Mouse (Mus musculus) layer of hippocampus, postnatal 10 days (tissue): ENCODE data around the gene Zfp768. TPM values are rescaled to one million over a fixed set of nuclear protein-coding genes. Genes with fewer than 3 reads are reported as not detected.
"Not testable (repeated sequence)": the region's sequence is repeated elsewhere in the genome, so short reads cannot be mapped to it uniquely, and the experiment has no call there.

Source experiments
- DNase-seq, 2 experiments: peaks; one replicate each; pipeline ENCODE4 v3.0.0; 2021; ENCODE audit warnings: low spot score in 2 of 2
- long read RNA-seq: library from polyadenylated mRNA; stranded (forward); transcript quantifications from one replicate; pipeline ENCODE4 v2.0.0, GENCODE M21; 2023
- total RNA-seq, 2 experiments: library from RNA; stranded (reverse); gene quantifications; 2 replicates each; pipeline ENCODE4 v1.2.3; 2021

Gene Zfp768
- total RNA-seq, result 10 to 100 TPM; 11.9 to 13.5 TPM
- long read RNA-seq, transcript Zfp768-201 (2 exons, 2,356 nt), result major isoform, 6 of 8 reads
- long read RNA-seq, partial matches to known transcripts, result 0 of 8 reads
- long read RNA-seq, other reads (novel, unspliced or antisense), result 2 of 8 reads

DNA sequence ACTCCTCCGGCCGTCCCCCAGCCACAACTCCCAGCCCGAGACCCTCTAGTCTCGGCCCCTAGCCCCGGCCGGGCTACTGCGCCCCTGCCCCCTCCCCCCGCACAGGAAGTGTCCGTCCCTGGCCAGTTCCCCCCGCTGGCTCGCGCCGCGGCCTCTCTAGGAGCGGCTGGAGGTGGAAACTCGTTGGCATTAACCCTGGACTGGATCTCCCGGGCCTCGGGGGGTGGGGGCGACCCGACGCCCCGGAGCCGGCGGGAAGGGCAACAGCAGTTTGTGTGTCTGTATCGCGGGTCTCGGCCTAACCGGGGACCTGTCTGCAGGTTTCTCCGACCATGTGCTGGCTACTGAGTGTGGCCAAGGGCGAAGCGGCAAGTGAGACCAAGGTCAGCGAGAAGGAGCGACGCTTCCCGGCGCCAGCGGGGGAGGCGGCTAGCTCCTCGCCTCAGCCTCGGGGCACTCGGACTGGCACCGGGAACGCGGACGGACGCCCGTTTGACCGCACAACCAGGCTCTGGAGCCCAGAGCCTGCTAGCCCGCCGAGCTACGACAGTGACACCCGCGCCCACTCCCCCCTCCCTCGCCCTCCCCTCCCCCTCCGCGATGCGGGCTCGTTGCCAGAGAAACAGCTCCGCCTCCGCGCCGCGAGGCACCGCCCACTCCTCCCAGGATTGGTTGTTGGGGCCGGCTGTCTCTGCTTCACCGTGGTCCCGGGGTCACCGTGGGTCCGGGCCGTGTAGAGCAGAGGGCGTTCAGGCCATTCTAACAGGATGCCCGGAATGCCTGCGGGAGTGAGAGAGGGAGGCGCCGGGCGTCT lies at the start of gene Zfp768:
Zfp768 (minus strand) TSS at position 78 of the 814 bp plus-strand sequence.
- peak; percentile 94 to 95 for DNase-seq

DNA sequence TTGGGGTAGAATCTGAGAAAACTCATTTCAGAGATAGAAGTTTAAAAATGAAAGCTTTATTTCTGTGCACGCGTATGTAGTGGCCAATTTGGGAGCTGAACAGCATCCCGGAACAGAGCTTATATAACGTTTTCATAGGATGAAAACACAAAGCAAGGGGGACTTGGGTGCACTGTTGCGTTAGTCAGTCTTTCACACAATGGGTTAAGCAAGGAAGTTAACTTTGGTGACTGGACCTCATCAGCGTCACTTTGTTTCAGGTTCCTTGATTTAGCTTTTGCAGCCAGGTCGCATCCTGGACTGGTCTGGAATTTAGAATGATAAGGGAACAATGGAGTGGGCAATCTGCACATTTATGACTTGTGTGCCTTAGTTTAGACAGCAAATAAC lies 48.5 kb upstream of the Zfp768 start:
- no peak for DNase-seq

GRCm38 (mm10) chr7:127393157-127393943 lies 48.0 kb upstream of the Zfp768 start, which contains the start of gene E430018J23Rik:
Gene E430018J23Rik (minus strand): TSS chr7:127393629.
- peak; percentile 96 for DNase-seq

DNA sequence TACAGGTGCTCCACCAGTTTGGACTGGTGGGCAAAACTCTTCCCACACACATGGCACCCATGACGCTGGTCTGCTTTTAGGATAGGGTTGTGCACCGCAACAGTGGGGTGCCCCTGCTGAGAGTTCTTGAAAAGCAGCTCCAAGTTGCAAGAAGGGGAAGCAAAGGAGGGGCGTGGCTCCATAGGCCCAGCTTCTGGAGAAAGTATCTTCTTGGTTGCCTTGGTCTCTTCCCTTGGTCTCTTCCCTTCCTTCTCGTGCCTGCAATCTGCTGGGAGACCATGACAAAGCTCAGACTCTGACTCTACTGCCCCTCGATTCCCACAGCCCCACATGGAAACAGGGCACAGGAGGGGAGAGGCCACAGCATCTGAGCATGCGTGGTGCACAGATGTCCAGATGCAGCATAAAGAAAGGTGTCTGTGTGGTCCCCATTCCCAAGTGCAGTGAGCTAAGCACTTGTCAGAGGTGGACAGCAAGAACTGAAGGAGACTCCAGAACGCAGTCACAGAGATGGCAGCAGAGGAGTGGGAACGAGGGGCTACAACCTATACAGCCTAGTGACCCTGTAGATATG lies 46.9 kb upstream of the Zfp768 start:
- DNase-seq, result no peak

DNA sequence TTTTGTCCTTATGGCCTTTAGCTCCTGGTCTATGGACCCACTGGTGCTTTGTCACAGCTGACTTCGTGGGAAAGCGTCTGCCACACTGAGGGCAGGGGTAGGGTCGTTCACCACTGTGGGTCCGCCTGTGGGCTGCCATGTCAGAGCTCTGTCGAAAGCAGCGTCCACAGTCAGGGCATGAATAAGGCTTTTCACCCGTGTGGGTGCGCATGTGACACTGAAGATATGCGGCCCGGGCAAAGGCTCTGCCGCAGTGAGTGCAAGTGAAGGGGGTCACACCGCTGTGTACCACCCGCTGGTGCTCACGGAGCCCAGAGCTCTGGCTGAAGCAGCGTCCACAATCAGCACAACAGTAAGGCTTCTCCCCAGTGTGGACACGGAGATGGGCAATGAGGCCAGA lies 46.1 kb upstream of the Zfp768 start:
- DNase-seq, result no peak

DNA sequence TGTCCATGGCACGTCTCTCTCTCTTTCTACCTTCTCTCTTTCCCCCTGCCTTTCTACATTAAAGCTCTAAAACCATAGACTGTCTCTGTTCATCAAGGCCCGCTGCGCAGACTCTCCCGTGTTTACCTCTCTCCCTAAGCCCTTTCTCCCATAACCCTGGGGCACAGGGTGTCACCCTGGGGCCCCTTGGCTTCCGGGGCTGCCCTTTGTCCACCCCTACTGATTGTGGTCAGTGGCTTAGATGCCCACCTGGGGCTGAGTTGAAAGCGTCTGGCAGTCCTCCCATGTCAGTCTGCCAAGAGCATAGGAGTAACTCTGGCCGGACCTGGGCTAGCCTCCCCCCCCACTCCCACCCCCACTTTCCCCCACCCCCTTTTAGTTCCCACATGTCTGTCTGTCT lies 44.9 kb upstream of the Zfp768 start:
- DNase-seq, result no peak

DNA sequence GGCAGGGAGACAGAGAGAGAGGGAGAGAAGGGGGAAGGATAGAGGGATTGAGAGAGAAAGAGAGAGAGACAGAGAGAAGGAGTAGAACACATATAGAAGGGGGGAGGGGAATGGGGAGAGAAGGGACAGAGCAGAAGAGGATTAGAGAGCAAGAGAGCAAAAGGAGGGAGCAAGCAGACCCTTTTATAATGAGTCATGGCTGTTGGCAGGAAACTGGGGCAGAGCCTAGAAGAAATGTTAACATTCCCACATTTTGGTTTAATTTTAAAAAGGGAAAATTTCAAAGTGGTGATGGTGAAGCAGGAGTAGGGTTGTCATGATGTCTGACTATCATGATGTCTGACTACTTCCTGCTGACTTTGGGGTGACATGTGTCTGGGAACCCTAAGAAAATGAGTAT lies 42.8 kb upstream of the Zfp768 start:
- DNase-seq, result not testable (repeated sequence)

- peak; percentile 87 to 91 for DNase-seq
Measured at GRCm38 (mm10) chr7:127386641-127387392, 41.4 kb upstream of the Zfp768 start, which contains the start of gene 9130019O22Rik. Gene 9130019O22Rik (minus strand): TSS chr7:127387166.

DNA sequence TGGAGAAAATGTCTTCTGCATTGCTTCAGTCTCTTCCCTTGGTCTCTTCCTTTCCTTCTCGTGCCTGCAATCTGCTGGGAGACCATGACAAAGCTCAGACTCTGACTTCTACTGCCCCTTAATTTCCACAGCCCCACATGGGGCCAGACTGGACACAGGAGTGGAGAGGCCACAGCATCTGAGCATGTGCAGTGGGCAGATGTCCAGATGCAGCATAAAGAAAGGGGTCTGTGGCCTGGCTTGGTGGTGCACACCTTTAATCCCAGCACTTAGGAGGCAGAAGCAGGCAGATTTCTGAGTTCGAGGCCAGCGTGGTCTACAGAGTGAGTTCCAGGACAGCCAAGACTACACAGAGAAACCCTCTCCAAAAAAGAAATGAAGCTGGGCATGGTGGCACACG lies 40.2 kb upstream of the Zfp768 start:
- not testable (repeated sequence) for DNase-seq

GRCm38 (mm10) chr7:127378310-127378921 lies 33.0 kb upstream of the Zfp768 start:
- DNase-seq, result no peak

- DNase-seq, result peak; percentile 88 to 94
Measured at GRCm38 (mm10) chr7:127375271-127376245, 30.2 kb upstream of the Zfp768 start, which contains the start of gene Zfp747. Gene Zfp747 (minus strand): TSS chr7:127376050.

DNA sequence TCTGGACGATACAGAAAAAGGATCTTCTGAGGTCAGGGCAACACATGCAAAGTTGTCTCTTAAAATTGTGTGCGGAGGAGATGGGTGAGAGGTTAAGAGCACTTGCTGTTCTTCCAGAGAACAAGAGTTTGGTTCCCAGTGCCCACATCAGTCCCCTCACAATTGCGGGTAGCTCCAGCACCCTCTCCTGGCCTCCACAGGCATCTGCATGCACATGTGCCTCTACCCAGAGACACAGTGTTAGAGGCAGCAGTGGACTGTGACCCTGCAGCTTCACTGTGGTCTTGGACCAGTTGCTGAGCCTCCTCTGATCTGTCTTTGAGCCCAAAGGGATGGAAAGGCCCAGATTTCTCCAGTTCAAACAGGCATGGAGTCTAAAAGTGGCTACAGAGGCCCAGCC lies 26.5 kb upstream of the Zfp768 start:
- DNase-seq, result not testable (repeated sequence)

GRCm38 (mm10) chr7:127371213-127371612 lies 25.8 kb upstream of the Zfp768 start:
- DNase-seq, result no peak

GRCm38 (mm10) chr7:127366249-127366648 lies 20.9 kb upstream of the Zfp768 start:
- no peak for DNase-seq

- DNase-seq, result peak in 1 of 2 experiments; percentile 17
Measured at GRCm38 (mm10) chr7:127364166-127364565, 18.8 kb upstream of the Zfp768 start.

- DNase-seq, result peak in 1 of 2 experiments; percentile 23
Measured at GRCm38 (mm10) chr7:127363475-127363921, 18.1 kb upstream of the Zfp768 start.

GRCm38 (mm10) chr7:127362418-127362817 lies 17.0 kb upstream of the Zfp768 start:
- not testable (repeated sequence) for DNase-seq

- DNase-seq, result no peak
Measured at GRCm38 (mm10) chr7:127361449-127361848, 16.1 kb upstream of the Zfp768 start.

DNA sequence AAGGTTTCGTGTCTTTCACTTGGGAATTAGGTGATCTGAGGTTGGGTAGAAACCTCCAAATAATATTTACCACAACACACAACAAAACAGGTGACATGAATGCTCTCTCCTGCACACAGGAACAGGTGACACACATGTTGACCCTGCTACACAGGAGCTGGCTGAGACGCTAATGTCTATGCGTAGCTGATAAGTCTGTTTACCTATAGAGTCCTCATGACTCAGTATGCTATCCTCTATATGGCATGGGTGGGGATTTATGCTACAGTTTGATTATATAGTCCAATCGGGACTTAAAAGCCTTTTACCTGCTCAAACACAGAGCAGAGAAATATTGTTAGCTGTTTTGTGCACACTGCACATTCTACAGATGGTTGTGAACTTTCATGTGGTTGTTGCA lies 14.9 kb upstream of the Zfp768 start:
- DNase-seq, result no peak
